Mouse (Mus musculus) bone marrow, adult 2 months (tissue): ENCODE results near the gene Vps4a.

Source experiments
- CTCF ChIP-seq: fragments of 200-500 bp; IDR thresholded peaks from 2 replicates; pipeline ENCODE4 v1.5.1; 2011; ENCODE audit warnings: low read length, control low read depth; ENCODE audit not compliant: control insufficient read depth, insufficient read depth
- POLR2A ChIP-seq: fragments of 200-500 bp; IDR thresholded peaks from 2 replicates; pipeline ENCODE4 v1.6.1; 2011; ENCODE audit warnings: low read depth, mild to moderate bottlenecking, control low read depth, low read length, borderline replicate concordance; ENCODE audit not compliant: control insufficient read depth

- TF ChIP-seq CTCF: no peak
- TF ChIP-seq POLR2A: no peak
These were observed 45.6 kb upstream of the Vps4a start for GRCm38 (mm10) chr8:106985404-106985821.
